Mouse (Mus musculus): ENCODE data around the gene Gjb4. TPM values are rescaled to one million over a fixed set of nuclear protein-coding genes. Genes with fewer than 3 reads are reported as not detected.
A peak's percentile ranks its signal among the peaks of the same experiment; 100 is the strongest.

Gene Gjb4
- polyA plus RNA-seq, 1 experiment from 2014 or later = not detected

GRCm38 (mm10) chr4:127323651-127324050, 30.2 kb downstream of the Gjb4 start:
- peaks cover 32% of the 10 kb centered on the region for H3K27me3 ChIP-seq (replicated peaks; ENCODE audit: low read depth, poor library complexity, severe bottlenecking)
- H3K27ac ChIP-seq (replicated peaks) = no peak overlapping the region
- H3K9me3 ChIP-seq = no peaks in the 10 kb centered on the region
- no peak overlapping the region for H3K4me3 ChIP-seq
- DNase-seq (ENCODE audit: low spot score) = no peak
- peaks cover 15% of the 10 kb centered on the region; the same call in 1 of the 2 replicates for H3K4me1 ChIP-seq
- H3K36me3 ChIP-seq (replicated peaks) = no peaks in the 10 kb centered on the region
- 89% methylated on average over 3 of the region's 3 CpGs for WGBS

GRCm38 (mm10) chr4:127319613-127320012, 34.3 kb downstream of the Gjb4 start:
- WGBS = 7% methylated on average over 3 of the region's 3 CpGs
- peak; percentile 66 for DNase-seq (ENCODE audit: low spot score)
- H3K4me1 ChIP-seq = no peaks in the 10 kb centered on the region; the same call in 1 of the 2 replicates
- H3K36me3 ChIP-seq (replicated peaks) = no peaks in the 10 kb centered on the region
- H3K27ac ChIP-seq (replicated peaks) = no peak overlapping the region
- H3K27me3 ChIP-seq (replicated peaks; ENCODE audit: low read depth, poor library complexity, severe bottlenecking) = peaks cover 18% of the 10 kb centered on the region
- H3K4me3 ChIP-seq = no peak overlapping the region
- no peaks in the 10 kb centered on the region for H3K9me3 ChIP-seq

GRCm38 (mm10) chr4:127317143-127317542, 36.7 kb downstream of the Gjb4 start:
- Histone ChIP-seq H3K4me3 (no peak overlapping the region), H3K9me3 (no peaks in the 10 kb centered on the region), H3K36me3 (replicated peaks) (no peaks in the 10 kb centered on the region), H3K27me3 (replicated peaks; ENCODE audit: low read depth, poor library complexity, severe bottlenecking) (peaks cover 42% of the 10 kb centered on the region), H3K27ac (replicated peaks) (no peak overlapping the region), H3K4me1 (peaks cover 24% of the 10 kb centered on the region)
- WGBS = 57% methylated on average over 4 of the region's 4 CpGs
- no peak for DNase-seq (ENCODE audit: low spot score)

DNA sequence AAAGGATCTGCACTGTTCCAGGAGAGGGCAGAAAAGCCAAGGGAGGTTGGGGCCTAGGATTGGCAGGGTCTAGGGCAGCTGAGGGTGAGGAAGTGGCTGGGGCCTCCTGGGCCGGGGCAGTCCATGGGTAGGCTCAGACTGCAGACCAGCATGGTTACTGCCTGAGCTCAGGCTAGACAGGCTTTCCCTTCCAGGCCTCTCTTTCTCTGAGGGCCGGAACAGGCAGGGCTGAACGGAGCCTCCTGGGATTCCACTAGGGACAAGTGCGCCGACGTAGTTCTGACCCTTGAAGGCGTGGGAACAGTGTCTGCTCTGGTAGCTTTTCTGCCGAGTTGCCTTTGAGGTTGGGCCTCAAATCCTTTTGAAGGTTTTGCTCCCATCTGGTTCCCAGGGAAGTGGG, 38.1 kb downstream of the Gjb4 start:
- H3K36me3 ChIP-seq (replicated peaks) = no peaks in the 10 kb centered on the region
- no peak for DNase-seq (ENCODE audit: low spot score)
- H3K27ac ChIP-seq (replicated peaks) = no peak overlapping the region
- H3K9me3 ChIP-seq = no peaks in the 10 kb centered on the region
- H3K4me1 ChIP-seq = peaks cover 24% of the 10 kb centered on the region
- peaks cover 54% of the 10 kb centered on the region for H3K27me3 ChIP-seq (replicated peaks; ENCODE audit: low read depth, poor library complexity, severe bottlenecking)
- H3K4me3 ChIP-seq = no peak overlapping the region
- 81% methylated on average over 8 of the region's 8 CpGs for WGBS

DNA sequence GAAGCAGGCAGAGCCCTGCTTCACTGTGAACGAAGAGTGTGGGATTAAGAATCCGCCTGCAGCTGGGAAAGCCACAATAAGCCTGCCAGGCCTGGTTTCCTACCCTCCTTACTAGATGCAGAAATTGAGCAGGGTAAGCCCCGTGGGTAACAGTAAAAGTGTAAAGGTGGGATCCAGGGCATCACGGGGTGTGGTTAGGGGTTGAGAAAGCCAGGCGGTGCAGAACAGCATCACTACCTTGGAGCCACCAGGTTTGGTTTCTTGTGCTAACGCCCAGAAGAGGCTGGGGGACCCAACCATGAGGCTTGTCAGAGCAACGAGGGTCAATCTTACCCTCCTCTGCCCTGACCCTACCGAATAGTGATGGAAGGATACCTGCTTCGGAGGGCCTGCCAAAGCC, 39.3 kb downstream of the Gjb4 start:
- Histone ChIP-seq H3K4me1 (peaks cover 24% of the 10 kb centered on the region), H3K4me3 (peak overlapping the region; percentile 66; the same call in 1 of the 2 replicates), H3K36me3 (replicated peaks) (no peaks in the 10 kb centered on the region), H3K9me3 (no peaks in the 10 kb centered on the region), H3K27ac (replicated peaks) (0 out of 2 replicates have a peak overlapping the region, but pooled peaks have one; percentile 19), H3K27me3 (replicated peaks; ENCODE audit: low read depth, poor library complexity, severe bottlenecking) (peaks cover 57% of the 10 kb centered on the region)
- WGBS = 44% methylated on average over 9 of the region's 9 CpGs
- no peak for DNase-seq (ENCODE audit: low spot score)

GRCm38 (mm10) chr4:127313861-127314260, 40.0 kb downstream of the Gjb4 start, which contains the start of gene Gja4:
Gene Gja4, minus strand, starts transcription at chr4:127314039.
- Histone ChIP-seq H3K4me3 (peak within 1 kb of the TSS; percentile 66), H3K27me3 (replicated peaks; ENCODE audit: low read depth, poor library complexity, severe bottlenecking) (peaks cover 57% of the 10 kb centered on the region), H3K9me3 (no peaks in the 10 kb centered on the region), H3K36me3 (replicated peaks) (no peaks in the 10 kb centered on the region), H3K4me1 (peaks cover 24% of the 10 kb centered on the region), H3K27ac (replicated peaks) (peak within 1 kb of the TSS; percentile 75)
- under 1% methylated on average over 25 of the region's 25 CpGs for WGBS
- peak; percentile 79 for DNase-seq (ENCODE audit: low spot score)

GRCm38 (mm10) chr4:127312349-127312748, 41.5 kb downstream of the Gjb4 start:
- Histone ChIP-seq H3K27me3 (replicated peaks; ENCODE audit: low read depth, poor library complexity, severe bottlenecking) (peaks cover 57% of the 10 kb centered on the region), H3K27ac (replicated peaks) (no peak overlapping the region), H3K9me3 (no peaks in the 10 kb centered on the region), H3K4me1 (peaks cover 24% of the 10 kb centered on the region), H3K4me3 (no peak overlapping the region), H3K36me3 (replicated peaks) (no peaks in the 10 kb centered on the region)
- DNase-seq (ENCODE audit: low spot score) = no peak
- 60% methylated on average over 24 of the region's 24 CpGs for WGBS

DNA sequence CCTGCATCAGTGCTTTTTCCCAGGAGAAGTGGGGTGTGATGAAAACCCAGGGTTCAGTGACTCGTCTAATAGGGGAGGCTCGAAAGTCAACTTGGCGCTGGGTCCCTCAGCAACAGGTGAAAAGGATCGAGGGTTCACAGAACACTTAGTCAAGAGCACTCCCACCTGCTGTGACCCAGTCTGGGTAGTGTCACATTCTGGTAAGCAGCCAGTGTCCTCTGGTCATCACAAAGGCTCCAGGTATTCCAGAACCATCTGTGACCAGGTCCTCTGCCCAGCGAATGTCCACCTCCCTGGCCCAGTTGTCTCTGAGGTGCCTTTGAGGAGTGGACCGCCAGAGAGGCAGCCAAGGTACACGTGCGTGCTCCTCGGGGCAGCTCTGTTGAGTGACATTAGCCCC, 42.3 kb downstream of the Gjb4 start:
- WGBS = 58% methylated on average over 9 of the region's 9 CpGs
- H3K4me3 ChIP-seq = no peak overlapping the region

DNA sequence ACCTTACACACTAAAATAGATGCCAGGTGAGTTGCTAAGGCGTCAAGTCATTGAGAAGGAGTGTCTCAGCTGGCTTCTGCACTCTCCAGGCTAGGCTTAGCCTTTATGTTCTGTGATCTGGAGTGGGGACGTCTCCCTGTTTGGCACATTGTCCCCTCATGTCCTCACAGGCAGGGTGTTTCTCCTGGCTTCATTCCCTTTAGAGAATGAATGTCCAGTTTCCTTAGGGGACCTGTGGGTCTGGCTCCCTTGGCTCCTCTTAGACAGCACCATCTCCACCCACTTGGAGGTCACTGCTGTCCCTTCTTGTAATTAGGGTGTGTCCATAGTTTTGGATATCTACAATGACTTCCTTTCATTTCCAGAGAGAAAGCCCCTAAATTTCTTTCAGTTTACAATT, 47.0 kb downstream of the Gjb4 start:
- no peak for DNase-seq (ENCODE audit: low spot score)
- Histone ChIP-seq H3K27me3 (replicated peaks; ENCODE audit: low read depth, poor library complexity, severe bottlenecking) (peaks cover 13% of the 10 kb centered on the region), H3K9me3 (no peaks in the 10 kb centered on the region), H3K4me1 (no peaks in the 10 kb centered on the region), H3K4me3 (no peak overlapping the region), H3K36me3 (replicated peaks) (no peaks in the 10 kb centered on the region), H3K27ac (replicated peaks) (no peak overlapping the region)
- 70% methylated on average over 2 of the region's 2 CpGs for WGBS

More for the DNA sequence above, 42.3 kb downstream of the Gjb4 start:
- Histone ChIP-seq H3K27me3 (replicated peaks; ENCODE audit: low read depth, poor library complexity, severe bottlenecking) (peaks cover 57% of the 10 kb centered on the region), H3K9me3 (no peaks in the 10 kb centered on the region), H3K4me1 (peaks cover 24% of the 10 kb centered on the region), H3K36me3 (replicated peaks) (no peaks in the 10 kb centered on the region), H3K27ac (replicated peaks) (no peak overlapping the region)
- no peak for DNase-seq (ENCODE audit: low spot score)

DNA sequence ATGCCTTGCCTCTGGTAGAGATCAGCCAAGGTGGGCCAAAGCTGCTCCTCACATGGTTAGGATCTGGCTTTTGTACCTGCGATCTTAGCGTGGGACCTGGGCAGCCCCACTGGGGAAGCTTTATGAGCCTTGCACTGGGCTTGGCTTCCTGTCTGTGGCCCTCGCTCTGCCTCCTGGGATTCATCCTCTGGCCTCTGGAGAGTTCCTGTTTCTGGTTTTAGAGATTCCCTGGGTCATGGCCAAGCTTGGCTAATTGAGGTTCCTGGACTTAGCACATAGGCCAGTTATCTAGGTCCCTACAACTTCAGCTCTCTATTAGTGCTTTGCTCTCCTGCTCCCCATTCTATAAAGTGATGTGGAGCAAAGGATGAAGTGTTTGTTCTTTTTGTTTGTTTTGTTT, 50.1 kb downstream of the Gjb4 start:
- DNase-seq (ENCODE audit: low spot score) = no peak
- Histone ChIP-seq H3K4me3 (no peak overlapping the region), H3K9me3 (no peaks in the 10 kb centered on the region), H3K27ac (replicated peaks) (no peak overlapping the region), H3K36me3 (replicated peaks) (no peaks in the 10 kb centered on the region), H3K27me3 (replicated peaks; ENCODE audit: low read depth, poor library complexity, severe bottlenecking) (no peaks in the 10 kb centered on the region; the same call in 1 of the 2 replicates), H3K4me1 (no peaks in the 10 kb centered on the region)
- WGBS = 79% methylated on average over 3 of the region's 3 CpGs

Other genes starting within 250 kb of the Gjb4 start
- 11.9 and 12.1 TPM in 2 replicates for gene Tmem35b, start 230.4 kb downstream of the Gjb4 start, polyA plus RNA-seq (2016; fragmentation: Nextera tagmentation; extraction: Ambion mirVana)
- gene Dlgap3, start 184.9 kb downstream of the Gjb4 start, polyA plus RNA-seq (2016; fragmentation: Nextera tagmentation; extraction: Ambion mirVana) = 0.83 and 0.98 TPM in 2 replicates
- 73.7 and 80.0 TPM in 2 replicates for gene Smim12, start 110.3 kb downstream of the Gjb4 start, polyA plus RNA-seq (2016; fragmentation: Nextera tagmentation; extraction: Ambion mirVana)
- gene Gja4, start 40.0 kb downstream of the Gjb4 start, polyA plus RNA-seq (2016; fragmentation: Nextera tagmentation; extraction: Ambion mirVana) = 10.8 and 12.5 TPM in 2 replicates
- 8.0 and 8.2 TPM in 2 replicates for gene Gjb3, start 23.2 kb downstream of the Gjb4 start, polyA plus RNA-seq (2016; fragmentation: Nextera tagmentation; extraction: Ambion mirVana)
- 1.2 and 1.7 TPM in 2 replicates for gene Gjb5, start 4.1 kb upstream of the Gjb4 start, polyA plus RNA-seq (2016; fragmentation: Nextera tagmentation; extraction: Ambion mirVana)